Mouse (Mus musculus): Measurements from ENCODE around the gene Rcor3.

Rcor3 gene

DNA sequence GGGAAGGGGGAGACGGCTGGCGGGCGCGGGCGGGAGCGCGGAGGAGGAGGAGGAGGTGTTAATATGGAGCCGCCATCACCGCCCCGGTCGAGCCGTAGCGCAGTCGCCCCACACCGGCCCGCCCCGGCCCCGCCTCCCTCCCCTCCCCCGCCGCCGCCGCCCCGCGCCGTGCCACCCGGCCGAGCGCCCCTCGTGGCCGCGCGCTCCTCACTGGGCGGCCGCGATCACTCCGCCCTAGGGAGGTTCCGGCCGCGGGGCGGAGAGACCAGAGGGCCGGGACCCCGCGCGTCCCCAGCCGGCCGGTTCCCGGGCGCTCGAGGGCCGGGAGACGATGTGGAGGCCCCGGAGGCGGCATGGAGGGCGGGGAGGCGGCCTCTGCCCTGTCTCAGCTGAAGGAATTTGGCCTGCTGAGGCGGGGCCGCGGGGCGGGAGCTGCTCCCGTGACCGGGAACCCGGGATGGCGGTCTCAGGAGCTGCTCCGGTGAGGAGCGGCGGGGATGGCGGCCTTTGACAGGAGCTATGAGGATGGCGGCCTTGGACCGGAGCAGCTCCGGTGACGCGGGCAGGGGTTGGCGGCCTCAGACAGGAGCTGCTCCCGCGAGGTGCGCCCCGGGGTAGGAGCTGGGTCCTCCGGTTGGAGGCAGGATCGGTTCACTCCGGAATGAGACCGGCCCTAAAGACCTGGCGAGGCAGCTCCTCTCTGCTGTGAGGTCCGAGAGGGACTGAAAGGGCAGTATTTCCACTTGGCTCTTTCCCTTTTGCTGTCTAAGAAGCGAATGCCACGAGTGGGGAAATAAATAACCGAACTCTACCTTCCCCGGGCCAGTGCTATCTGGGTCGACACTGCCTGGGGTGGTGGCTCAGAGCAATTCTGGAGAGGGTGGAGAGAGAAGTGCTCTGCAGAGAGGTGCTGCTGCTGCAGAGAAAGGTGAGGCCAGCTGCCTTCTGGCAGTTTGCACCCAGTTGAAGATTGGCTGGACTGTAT is at the start of gene Rcor3:
Rcor3 (minus strand) TSS at position 137 of the 985 bp plus-strand sequence.
- peak; percentile 86 to 87 for DNase-seq

DNA sequence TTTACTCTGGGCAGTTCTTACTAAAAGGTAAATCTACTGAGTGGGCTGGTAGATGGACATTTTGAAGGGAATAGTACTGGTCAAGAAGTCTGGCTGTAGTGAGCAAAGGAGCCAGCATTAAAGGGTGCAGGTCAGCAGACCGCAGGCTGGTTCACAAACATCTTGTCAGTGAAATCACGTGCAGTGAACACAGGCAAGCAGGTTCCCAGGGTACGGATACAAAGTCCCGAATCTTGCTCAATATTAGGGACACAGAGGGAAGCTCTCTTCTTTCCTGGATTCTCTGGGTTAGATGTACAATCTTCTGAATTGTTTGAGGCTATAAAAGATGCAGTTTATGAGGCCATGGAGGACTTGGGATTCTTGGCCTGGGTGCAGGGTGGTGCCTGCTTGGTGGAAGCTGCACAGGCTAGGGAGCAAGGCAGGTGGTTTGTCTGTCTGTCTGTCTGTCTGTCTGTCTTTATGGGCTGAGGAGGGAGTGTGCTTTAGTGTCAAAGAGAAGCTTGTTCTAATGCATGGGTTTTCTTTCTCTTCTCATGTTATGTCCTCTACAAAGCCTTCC is 43.9 kb upstream of the Rcor3 start:
- DNase-seq = no peak

DNA sequence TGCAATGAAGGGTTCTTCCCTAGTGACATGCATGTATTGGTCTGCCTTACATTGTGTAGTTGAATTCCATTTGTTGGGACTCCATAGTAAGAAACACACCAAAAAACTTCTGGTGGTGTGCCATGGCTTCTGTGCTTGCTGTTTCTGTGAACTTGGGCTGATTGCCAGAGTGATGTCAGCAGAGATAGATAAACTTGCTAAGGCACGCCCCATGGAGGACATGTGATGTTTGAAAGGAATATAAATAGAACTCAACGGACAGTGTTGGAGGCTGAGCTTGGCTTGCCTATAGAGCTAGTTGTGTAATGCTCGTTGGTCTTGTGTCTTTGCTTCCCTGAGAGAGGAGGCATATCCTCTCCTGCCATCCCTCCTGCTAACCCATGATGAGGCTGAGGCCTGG is 42.0 kb upstream of the Rcor3 start:
- DNase-seq = no peak

DNA sequence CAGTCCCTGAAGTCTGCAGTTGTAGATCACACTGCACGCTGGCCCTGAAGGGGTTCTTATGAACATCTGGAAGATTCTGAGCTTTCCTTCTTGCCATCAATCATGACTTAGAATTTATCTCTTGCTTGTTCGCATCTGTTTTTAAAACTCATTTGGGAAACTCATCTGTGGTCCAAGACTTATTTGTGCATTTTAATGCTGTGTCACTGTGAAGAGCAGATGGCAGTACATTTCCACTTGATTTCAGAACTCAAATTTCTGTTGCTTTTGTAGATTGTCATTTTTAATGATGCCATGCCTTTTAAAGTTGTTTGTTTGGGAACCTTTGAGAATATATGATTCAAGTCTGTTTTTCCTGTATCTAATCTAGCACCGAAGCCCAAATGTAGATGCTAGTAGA is 33.6 kb upstream of the Rcor3 start:
- DNase-seq = no peak

DNA sequence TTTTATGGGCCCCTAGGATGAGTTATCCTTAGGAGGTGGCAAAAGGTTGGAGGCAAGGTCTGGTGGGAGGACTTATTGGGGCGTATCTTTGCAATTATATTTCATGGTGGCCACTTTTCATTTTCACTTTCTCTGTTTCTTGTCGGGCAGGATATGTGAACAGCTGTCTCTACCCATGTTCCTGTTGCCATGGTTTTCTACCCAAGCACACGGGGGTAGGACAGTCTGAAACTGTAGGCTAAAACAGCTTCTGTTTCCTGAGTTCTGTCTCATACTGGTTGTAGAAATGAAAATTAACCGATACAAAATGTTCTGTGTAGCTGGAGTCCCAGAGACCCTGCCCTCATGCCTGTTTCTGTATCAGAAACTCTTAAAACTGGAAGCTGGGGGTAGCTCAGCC is 13.3 kb upstream of the Rcor3 start:
- DNase-seq = no peak

DNA sequence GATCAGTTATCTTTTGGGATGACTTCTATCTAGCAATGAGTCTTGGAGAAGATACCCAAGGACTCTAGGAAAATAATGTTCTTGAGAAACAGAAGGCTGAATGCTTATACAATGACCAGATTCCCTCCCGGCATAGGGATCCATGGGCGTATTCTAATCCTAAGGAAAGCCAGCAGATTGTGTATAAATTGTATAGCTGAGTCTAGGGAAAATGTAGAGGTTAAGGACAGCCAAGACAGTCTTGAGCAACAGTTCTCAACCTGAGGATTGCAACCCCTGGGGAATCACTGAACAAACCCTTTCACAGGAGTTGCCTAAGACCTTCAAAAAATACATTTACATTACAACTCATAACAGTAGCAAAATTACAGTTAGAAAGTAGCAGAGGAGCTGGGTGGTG is 2.5 kb upstream of the Rcor3 start:
- DNase-seq = no peak

DNA sequence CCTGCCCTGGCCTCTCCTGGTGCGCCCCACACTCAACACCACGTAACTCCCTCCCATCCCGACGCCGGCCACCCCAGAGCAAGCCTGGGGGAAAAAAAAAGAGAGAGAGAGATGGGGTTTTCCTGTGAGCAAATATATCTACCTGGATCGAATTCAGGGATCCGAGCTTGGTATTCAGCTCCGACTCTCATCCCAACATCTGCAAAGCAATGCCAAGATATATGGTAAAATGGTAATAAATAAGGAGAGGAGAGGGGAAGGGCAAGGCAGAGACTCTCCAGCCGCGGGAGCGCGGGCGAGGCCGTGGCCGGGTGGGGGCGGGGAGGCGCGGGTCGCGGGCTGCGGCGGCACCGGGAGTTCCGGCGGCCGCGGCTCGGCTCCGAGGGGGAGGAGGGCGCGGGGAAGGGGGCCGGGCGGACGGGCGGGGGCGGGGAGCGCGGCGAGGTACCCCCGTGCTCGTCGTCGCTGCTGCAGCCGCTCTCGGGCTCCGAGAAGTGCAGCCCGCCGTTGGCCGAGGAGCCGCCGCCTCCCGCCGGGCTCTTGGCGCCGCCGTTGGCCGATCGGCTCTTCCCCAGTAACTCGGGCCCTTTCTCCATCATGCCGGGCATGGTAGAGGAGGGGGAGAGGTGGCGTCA is 454 bp downstream of the Rcor3 start:
- DNase-seq = no peak

DNA sequence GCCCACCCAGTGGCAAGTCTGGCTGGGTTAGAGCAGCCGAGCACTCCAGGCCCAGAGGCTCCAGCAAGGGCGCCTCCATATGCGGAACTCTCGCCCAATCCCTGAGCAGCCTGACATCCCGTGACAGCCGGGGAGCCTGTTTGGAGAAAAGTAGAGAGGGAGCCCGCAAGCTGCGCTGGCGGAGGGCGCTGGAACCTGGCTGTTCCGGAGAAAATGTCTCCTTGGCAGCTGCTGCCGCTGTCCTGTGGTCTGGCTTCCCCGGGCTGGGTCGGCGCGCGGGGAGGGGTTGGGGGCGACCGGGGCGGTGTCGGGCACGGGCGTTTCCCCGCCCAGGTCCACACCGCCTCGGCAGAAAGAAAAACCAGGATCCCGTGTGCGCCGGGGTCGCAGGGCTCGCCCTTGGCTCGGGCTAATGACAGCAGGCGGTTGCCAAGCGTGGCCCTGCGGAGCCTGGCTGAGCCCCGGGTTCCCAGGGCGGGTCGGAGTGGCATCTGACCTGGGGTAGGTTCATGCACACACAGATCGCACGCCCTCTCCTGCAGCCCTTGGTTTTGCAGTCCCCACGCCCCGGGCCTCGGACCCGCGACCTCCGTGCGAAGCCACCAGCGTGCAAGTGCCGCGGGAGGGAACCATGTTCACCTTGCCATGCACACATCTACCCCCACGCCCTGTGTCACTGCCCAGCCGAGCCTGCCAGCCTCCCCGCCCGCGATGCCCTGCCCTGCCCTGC is 1.1 kb downstream of the Rcor3 start:
- peak; percentile 78 to 86 for DNase-seq

DNA sequence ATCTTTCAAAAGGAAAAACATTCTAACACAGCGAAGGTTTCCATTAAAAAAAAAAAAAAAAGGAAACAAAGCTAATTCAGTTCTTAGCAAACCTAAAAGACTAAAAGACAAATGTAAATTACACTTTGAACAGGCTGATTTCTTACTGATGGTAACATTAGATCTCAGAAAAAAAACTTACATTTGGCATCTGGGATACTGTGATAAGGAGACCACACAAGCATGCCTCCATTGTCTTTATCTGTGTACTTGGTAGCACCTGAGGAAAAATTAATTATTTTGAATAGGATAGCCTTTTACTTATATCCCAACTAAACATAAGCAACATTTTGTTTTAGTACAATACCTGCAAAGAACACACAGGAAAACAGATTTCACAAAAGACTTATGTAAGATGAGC is 7.7 kb downstream of the Rcor3 start:
- no peak for DNase-seq

DNA sequence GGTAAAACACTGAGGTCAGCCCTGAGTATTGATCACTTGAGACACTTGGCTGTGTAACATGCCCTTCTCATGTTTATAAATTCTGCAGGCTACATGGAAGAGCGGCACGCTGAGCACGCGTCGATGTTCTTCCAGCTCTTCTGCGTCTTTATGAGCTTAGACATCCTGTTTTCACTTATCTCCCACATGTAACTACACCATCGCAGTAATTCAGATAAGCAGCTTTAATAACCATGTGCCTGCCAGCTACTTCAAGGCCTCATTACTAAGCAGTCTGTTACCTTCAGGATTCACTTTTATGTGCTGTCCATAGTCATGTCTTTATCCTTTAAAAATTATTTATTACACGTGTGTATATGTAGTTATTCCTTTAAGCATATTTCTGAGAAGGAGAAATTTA is 9.5 kb downstream of the Rcor3 start:
- no peak for DNase-seq

DNA sequence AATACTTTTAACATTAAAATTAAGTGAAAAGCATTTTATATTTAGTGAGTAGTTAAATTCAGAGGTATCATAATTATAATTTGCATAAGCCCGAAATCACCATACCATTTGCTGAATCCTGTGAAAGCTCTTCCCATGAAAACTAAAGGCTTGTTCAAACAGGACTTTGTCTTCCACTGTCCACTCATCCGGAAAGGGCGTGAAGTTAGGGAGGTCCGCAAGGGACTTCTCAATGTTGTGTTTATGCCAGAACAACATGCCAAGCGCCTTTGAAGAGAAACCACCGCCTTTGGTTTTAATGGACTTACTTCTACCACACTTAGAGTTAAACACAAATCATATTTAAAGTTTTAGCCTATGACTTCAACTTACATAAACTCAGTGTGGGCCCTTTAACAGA is 12.1 kb downstream of the Rcor3 start:
- peak; percentile 71 to 79 for DNase-seq

DNA sequence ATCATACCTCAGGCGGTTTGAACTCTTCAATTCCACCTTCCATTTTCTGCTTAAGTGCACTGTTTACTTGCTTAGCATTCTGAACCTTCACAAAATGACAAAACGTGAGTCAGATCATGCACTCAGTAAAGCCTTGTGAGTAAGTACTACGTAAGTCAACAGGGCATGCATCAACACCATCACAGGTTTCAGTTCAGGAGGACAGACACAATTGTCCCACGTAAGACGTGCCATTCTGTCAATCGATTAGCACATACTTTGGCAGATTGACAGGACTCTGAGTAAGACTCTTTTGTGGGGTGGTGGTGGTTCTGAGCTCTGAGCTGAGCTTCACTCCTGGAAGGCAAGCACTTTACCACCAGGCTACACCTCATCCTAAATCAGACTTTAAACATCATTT is 21.6 kb downstream of the Rcor3 start:
- no peak for DNase-seq

DNA sequence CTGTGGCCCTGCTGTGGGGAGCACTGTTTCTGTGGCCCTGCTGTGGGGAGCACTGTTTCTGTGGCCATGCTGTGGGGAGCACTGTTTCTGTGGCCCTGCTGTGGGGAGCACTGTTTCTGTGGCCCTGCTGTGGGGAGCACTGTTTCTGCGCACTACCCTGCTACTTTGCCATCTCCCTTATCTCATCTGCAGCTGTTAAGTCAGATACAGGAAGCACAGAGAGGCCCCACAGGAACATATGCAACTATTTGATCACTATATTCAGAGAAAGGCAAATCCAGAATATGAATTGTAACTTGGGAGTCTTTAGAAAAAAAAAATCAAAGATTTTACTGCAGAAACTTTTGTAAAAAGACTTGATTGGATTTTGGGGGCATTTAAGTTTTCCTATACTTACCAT is 22.5 kb downstream of the Rcor3 start:
- DNase-seq = no peak

DNA sequence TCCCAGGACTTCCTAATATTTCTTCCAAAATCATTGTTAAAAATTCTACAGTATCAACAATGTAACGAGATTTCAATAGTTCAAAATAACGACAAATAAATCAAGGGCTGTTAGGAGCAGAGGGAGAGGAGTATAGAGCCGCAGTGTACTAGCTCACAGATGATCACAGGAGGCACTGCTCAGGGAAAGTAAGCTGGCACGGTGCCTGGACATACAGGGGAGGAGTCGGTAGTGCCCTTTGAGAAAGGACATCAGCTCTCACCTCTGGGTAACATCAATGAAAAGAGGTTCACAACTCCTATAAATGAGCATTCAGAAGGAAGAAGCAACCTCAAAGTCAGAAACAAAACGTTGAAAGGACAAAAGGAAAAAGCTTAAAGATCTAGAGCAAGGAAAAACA is 28.7 kb downstream of the Rcor3 start:
- peak; percentile 65 to 78 for DNase-seq

DNA sequence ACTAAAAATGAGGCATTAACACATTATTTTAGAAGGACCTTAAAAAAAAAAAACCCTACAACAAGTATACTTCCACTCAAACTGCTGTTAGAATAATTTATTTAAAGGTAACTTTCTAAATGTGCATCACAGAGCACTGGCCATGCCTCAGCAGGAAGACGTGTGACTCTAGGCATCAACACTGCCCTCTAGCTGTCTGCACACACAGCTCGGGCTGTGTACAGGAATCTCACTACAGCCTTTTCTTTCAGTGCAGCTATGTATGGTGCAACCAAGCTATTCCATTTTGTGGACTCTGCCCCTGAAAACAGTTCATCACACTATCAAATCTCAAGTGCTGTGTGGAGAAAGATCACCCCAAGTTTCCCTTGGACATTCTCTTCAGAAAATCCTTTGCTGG is 30.5 kb downstream of the Rcor3 start:
- DNase-seq = peak in 1 of 2 experiments; percentile 49

DNA sequence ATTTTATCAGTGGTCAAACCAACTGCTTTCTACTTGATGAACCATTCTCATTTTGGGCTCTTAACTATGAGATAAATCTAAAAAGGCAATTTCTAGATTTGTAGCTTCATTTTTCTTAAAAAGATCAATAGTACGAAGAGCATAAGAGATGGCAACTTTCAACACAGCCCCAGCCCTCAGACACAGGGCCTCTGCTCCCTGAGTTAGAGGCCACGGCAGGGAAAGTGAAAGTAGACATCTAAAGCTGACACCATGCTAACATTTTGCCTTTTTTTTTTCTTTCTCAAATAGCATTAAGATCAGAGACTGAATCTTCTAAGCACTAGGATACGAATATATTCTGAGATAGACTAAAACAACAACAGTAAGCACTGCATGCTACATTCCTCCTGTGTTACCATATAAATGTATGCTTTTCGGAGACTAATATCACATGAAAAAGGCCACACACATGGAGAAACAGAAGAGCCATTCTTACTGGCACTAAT is 31.9 kb downstream of the Rcor3 start:
- no peak for DNase-seq

DNA sequence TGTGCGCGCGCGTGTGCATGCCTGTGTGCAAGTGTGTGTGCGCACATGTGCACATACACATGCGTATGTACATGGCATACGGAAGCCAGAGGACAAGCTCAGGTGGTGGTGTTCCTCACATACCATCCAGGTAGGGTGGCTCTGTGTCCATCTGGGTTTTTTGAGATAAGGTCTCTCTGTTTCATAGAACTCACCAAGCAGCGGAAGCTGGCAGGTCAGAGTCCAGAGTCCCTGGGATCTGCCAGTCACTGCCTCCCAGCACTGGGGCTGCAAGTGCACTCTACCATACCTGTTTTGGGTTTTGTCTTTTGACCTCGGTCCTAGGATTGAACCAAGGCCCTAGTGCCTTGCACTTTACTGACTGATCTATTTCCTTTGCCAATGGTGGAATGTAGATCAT is 33.8 kb downstream of the Rcor3 start:
- DNase-seq = peak; percentile 77 to 82

DNA sequence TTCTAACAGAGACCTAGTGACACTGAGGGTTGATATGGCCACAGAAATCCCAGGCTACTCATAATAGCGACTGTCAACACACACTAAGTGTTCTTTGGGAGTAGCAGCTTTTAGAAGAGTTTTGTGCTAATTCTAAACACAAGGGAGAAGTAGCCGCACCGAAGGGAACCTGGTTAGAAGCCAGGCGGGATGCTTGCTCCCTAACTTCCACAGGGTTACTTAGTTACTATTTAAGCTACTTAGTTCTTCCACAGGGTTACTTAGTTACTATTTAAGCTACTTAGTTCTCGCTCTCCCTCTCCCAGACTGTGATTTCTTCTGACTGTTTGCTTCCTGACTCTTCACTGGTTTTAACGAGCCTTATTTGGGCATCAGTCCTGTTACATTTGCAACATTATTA is 34.7 kb downstream of the Rcor3 start:
- peak; percentile 65 to 67 for DNase-seq

DNA sequence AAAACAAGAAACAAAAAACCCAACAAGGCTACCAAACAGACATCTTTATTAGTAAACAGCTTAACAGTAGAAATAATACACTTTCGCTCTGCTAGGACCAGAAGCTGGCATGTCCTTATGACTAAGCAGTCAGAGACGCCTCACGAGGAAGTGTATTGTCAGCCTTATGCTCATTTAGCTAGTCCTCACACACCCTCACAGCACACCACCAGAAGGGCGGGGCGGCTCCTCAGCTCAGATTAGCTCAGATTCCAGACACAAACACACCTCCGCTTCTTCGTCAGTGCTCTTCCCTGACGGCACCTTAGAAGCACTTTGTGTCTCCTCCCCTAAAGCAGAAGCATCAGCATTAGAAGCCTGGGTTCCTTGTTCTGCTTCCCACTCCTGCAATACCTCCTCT is 36.5 kb downstream of the Rcor3 start:
- DNase-seq = no peak

DNA sequence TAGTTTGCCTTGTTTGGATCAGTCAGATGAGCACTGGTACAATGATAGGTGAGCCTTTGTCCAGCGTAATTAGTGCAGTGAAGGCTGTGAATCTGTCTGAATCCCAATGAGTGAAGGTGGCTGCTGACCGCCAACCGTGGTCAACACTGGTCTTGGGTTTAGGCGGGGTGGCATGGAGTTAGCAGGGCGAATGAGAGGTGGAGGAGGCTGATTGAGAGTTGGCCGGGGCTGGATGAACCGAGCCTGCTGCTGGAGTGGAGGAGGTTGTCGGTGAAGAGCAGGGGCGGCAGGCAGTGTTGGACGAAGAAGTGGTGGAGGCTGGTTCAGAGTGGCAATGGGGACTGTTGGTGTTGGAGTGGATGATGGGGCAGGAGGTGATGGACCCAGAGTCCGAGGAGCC is 37.1 kb downstream of the Rcor3 start:
- no peak for DNase-seq

DNA sequence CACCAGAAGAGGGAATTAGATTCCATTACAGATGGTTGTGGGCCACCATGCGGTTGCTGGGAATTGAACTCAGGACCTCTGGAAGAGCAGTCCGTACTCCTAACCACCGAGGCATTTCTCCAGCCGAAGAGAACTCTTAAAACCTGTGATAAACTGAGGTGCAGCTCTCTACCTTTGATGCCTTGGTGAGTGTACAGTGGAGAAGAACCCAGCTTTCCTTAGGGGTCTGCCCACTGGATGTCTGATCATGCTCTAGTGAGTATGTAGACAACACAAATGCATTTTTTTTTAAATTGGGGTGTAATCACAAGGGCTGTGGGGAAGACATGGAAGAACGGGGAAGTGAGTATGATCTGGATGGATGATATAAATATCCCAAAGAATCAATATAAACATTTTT is 42.2 kb downstream of the Rcor3 start:
- DNase-seq = no peak

DNA sequence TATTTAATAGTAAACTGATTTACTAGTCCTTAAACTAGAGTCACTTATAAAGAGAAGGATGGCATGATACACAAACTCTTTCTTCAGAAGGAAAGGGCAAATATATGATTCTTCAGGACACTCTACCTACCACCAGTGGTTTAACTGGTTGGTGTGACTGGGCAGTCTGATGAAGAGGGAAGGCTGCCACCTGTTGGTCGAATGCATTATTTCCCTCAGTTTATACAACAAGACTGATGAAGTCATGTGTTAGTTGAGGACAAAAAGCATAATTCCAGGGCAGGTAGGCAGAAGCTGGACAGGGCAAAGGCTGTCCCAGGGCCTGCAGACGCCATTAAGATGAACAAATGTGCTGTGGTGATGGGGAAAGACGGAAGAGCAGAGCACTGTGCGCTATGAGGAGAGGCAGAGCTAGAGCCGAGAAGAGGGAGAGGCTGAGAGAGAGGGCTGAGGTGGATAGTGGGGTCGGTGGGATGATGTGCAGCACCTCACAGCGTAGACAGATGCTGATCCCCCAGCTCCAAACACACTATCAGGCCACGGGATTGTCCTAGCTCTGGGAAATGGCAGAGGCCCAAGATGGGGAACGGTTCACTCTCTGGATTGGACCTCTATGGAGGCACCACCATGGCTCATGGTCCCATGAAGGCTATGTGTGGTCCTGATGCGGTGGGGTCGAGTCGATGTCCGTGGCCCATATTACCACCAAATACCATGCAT is 43.3 kb downstream of the Rcor3 start:
- peak; percentile 66 to 84 for DNase-seq
